Mouse (Mus musculus): ENCODE results near the gene Cdc20b.
"Not testable (repeated sequence)": the region's sequence is repeated elsewhere in the genome, so short reads cannot be mapped to it uniquely, and the experiment has no call there.

Gene Cdc20b

GRCm38 (mm10) chr13:112993531-112994152 lies 41.3 kb upstream of the Cdc20b start, which contains the start of gene Mcidas:
TSS of gene Mcidas (plus strand) at chr13:112993845.
- H3K4me3 ChIP-seq (replicated peaks; ENCODE audit: low read length), result peak within 1 kb of the TSS; percentile 84

GRCm38 (mm10) chr13:112994191-112994590 lies 40.7 kb upstream of the Cdc20b start:
- peaks cover 94% of the 10 kb centered on the region for H3K27me3 ChIP-seq (ENCODE audit: insufficient read depth, low read length)
- TF ChIP-seq POU5F1 (IDR thresholded peaks at IDR 0.05; ENCODE audit: borderline replicate concordance, low read length) (no peak), NANOG (IDR thresholded peaks at IDR 0.05; ENCODE audit: borderline replicate concordance, low read length) (no peak), CTCF (conservative IDR thresholded peaks at IDR 0.05; ENCODE audit: low read length) (peak; percentile 69)
- peaks cover 35% of the 10 kb centered on the region for H3K4me1 ChIP-seq (replicated peaks; ENCODE audit: low read depth, low read length)
- H3K36me3 ChIP-seq (ENCODE audit: insufficient read depth, low read length), result no peaks in the 10 kb centered on the region
- H3K4me3 ChIP-seq (replicated peaks; ENCODE audit: low read length), result peak overlapping the region; percentile 84
- H3K9me3 ChIP-seq (ENCODE audit: low read length), result no peaks in the 10 kb centered on the region

More at GRCm38 (mm10) chr13:112993531-112994152, 41.3 kb upstream of the Cdc20b start, which contains the start of gene Mcidas:
- no peaks in the 10 kb centered on the region for H3K9me3 ChIP-seq (ENCODE audit: low read length)
- H3K4me1 ChIP-seq (replicated peaks; ENCODE audit: low read depth, low read length), result peaks cover 36% of the 10 kb centered on the region
- no peaks in the 10 kb centered on the region for H3K36me3 ChIP-seq (ENCODE audit: insufficient read depth, low read length)
- TF ChIP-seq CTCF (conservative IDR thresholded peaks at IDR 0.05; ENCODE audit: low read length) (no peak), NANOG (IDR thresholded peaks at IDR 0.05; ENCODE audit: borderline replicate concordance, low read length) (no peak), POU5F1 (IDR thresholded peaks at IDR 0.05; ENCODE audit: borderline replicate concordance, low read length) (no peak)
- peaks cover 94% of the 10 kb centered on the region for H3K27me3 ChIP-seq (ENCODE audit: insufficient read depth, low read length)

- Histone ChIP-seq H3K4me1 (replicated peaks; ENCODE audit: low read depth, low read length) (peaks cover 21% of the 10 kb centered on the region), H3K9me3 (ENCODE audit: low read length) (no peaks in the 10 kb centered on the region), H3K4me3 (replicated peaks; ENCODE audit: low read length) (no peak overlapping the region), H3K27me3 (ENCODE audit: insufficient read depth, low read length) (peaks cover 90% of the 10 kb centered on the region), H3K36me3 (ENCODE audit: insufficient read depth, low read length) (no peaks in the 10 kb centered on the region)
- TF ChIP-seq POU5F1 (IDR thresholded peaks at IDR 0.05; ENCODE audit: borderline replicate concordance, low read length) (no peak), CTCF (conservative IDR thresholded peaks at IDR 0.05; ENCODE audit: low read length) (no peak), NANOG (IDR thresholded peaks at IDR 0.05; ENCODE audit: borderline replicate concordance, low read length) (no peak)
Observed at GRCm38 (mm10) chr13:112996407-112996806, 38.5 kb upstream of the Cdc20b start.

- H3K27me3 ChIP-seq (ENCODE audit: insufficient read depth, low read length), result peaks cover 88% of the 10 kb centered on the region
- no peak for TF ChIP-seq NANOG (IDR thresholded peaks at IDR 0.05; ENCODE audit: borderline replicate concordance, low read length)
- no peak for TF ChIP-seq CTCF (conservative IDR thresholded peaks at IDR 0.05; ENCODE audit: low read length)
- no peak for TF ChIP-seq POU5F1 (IDR thresholded peaks at IDR 0.05; ENCODE audit: borderline replicate concordance, low read length)
- no peak overlapping the region for H3K4me3 ChIP-seq (replicated peaks; ENCODE audit: low read length)
- peaks cover 21% of the 10 kb centered on the region for H3K4me1 ChIP-seq (replicated peaks; ENCODE audit: low read depth, low read length)
- no peaks in the 10 kb centered on the region for H3K36me3 ChIP-seq (ENCODE audit: insufficient read depth, low read length)
- no peaks in the 10 kb centered on the region for H3K9me3 ChIP-seq (ENCODE audit: low read length)
Observed at GRCm38 (mm10) chr13:112997369-112997768, 37.5 kb upstream of the Cdc20b start.

GRCm38 (mm10) chr13:112998427-112999201 lies 36.3 kb upstream of the Cdc20b start:
- H3K27me3 ChIP-seq (ENCODE audit: insufficient read depth, low read length), result peaks cover 75% of the 10 kb centered on the region
- peaks cover 17% of the 10 kb centered on the region for H3K4me1 ChIP-seq (replicated peaks; ENCODE audit: low read depth, low read length)
- no peaks in the 10 kb centered on the region for H3K36me3 ChIP-seq (ENCODE audit: insufficient read depth, low read length)
- H3K4me3 ChIP-seq (replicated peaks; ENCODE audit: low read length), result peak overlapping the region; percentile 72
- TF ChIP-seq CTCF (conservative IDR thresholded peaks at IDR 0.05; ENCODE audit: low read length) (no peak), POU5F1 (IDR thresholded peaks at IDR 0.05; ENCODE audit: borderline replicate concordance, low read length) (no peak), NANOG (IDR thresholded peaks at IDR 0.05; ENCODE audit: borderline replicate concordance, low read length) (no peak)
- no peaks in the 10 kb centered on the region for H3K9me3 ChIP-seq (ENCODE audit: low read length)

GRCm38 (mm10) chr13:113000090-113000489 lies 34.8 kb upstream of the Cdc20b start:
- TF ChIP-seq POU5F1 (IDR thresholded peaks at IDR 0.05; ENCODE audit: borderline replicate concordance, low read length) (no peak), NANOG (IDR thresholded peaks at IDR 0.05; ENCODE audit: borderline replicate concordance, low read length) (no peak), CTCF (conservative IDR thresholded peaks at IDR 0.05; ENCODE audit: low read length) (no peak)

GRCm38 (mm10) chr13:113000576-113001318 lies 34.2 kb upstream of the Cdc20b start:
- Histone ChIP-seq H3K27me3 (ENCODE audit: insufficient read depth, low read length) (peaks cover 56% of the 10 kb centered on the region), H3K4me1 (replicated peaks; ENCODE audit: low read depth, low read length) (peaks cover 9% of the 10 kb centered on the region), H3K9me3 (ENCODE audit: low read length) (no peaks in the 10 kb centered on the region), H3K36me3 (ENCODE audit: insufficient read depth, low read length) (no peaks in the 10 kb centered on the region), H3K4me3 (replicated peaks; ENCODE audit: low read length) (no peak overlapping the region)
- TF ChIP-seq POU5F1 (IDR thresholded peaks at IDR 0.05; ENCODE audit: borderline replicate concordance, low read length) (no peak), CTCF (conservative IDR thresholded peaks at IDR 0.05; ENCODE audit: low read length) (no peak), NANOG (IDR thresholded peaks at IDR 0.05; ENCODE audit: borderline replicate concordance, low read length) (no peak)

More at GRCm38 (mm10) chr13:113000090-113000489, 34.8 kb upstream of the Cdc20b start:
- peaks cover 9% of the 10 kb centered on the region for H3K4me1 ChIP-seq (replicated peaks; ENCODE audit: low read depth, low read length)
- no peak overlapping the region for H3K4me3 ChIP-seq (replicated peaks; ENCODE audit: low read length)
- no peaks in the 10 kb centered on the region for H3K36me3 ChIP-seq (ENCODE audit: insufficient read depth, low read length)
- H3K27me3 ChIP-seq (ENCODE audit: insufficient read depth, low read length), result peaks cover 60% of the 10 kb centered on the region
- H3K9me3 ChIP-seq (ENCODE audit: low read length), result no peaks in the 10 kb centered on the region

- Histone ChIP-seq H3K9me3 (ENCODE audit: low read length) (0 out of 2 replicates have a peak, but pooled peaks cover under 1% of the 10 kb centered on the region), H3K36me3 (ENCODE audit: insufficient read depth, low read length) (no peaks in the 10 kb centered on the region), H3K4me3 (replicated peaks; ENCODE audit: low read length) (no peak overlapping the region), H3K27me3 (ENCODE audit: insufficient read depth, low read length) (peaks cover 9% of the 10 kb centered on the region; the same call in 1 of the 2 replicates), H3K4me1 (replicated peaks; ENCODE audit: low read depth, low read length) (peaks cover 14% of the 10 kb centered on the region)
- no peak for TF ChIP-seq CTCF (conservative IDR thresholded peaks at IDR 0.05; ENCODE audit: low read length)
- no peak for TF ChIP-seq NANOG (IDR thresholded peaks at IDR 0.05; ENCODE audit: borderline replicate concordance, low read length)
- no peak for TF ChIP-seq POU5F1 (IDR thresholded peaks at IDR 0.05; ENCODE audit: borderline replicate concordance, low read length)
Observed at GRCm38 (mm10) chr13:113012683-113013082, 22.2 kb upstream of the Cdc20b start.

GRCm38 (mm10) chr13:113013174-113013953 lies 21.5 kb upstream of the Cdc20b start:
- H3K27me3 ChIP-seq (ENCODE audit: insufficient read depth, low read length); H3K9me3 ChIP-seq (ENCODE audit: low read length); H3K36me3 ChIP-seq (ENCODE audit: insufficient read depth, low read length); H3K4me3 ChIP-seq (replicated peaks; ENCODE audit: low read length): not testable (repeated sequence)
- peaks cover 14% of the 10 kb centered on the region for H3K4me1 ChIP-seq (replicated peaks; ENCODE audit: low read depth, low read length)
